Mouse (Mus musculus): ENCODE measurements around the gene Scly. TPM values are rescaled to one million over a fixed set of nuclear protein-coding genes. Genes with fewer than 3 reads are reported as not detected.
A peak's percentile ranks its signal among the peaks of the same experiment; 100 is the strongest.

The Scly gene
- polyA plus RNA-seq, 1 experiment from 2014 or later, result 17.9 TPM

DNA sequence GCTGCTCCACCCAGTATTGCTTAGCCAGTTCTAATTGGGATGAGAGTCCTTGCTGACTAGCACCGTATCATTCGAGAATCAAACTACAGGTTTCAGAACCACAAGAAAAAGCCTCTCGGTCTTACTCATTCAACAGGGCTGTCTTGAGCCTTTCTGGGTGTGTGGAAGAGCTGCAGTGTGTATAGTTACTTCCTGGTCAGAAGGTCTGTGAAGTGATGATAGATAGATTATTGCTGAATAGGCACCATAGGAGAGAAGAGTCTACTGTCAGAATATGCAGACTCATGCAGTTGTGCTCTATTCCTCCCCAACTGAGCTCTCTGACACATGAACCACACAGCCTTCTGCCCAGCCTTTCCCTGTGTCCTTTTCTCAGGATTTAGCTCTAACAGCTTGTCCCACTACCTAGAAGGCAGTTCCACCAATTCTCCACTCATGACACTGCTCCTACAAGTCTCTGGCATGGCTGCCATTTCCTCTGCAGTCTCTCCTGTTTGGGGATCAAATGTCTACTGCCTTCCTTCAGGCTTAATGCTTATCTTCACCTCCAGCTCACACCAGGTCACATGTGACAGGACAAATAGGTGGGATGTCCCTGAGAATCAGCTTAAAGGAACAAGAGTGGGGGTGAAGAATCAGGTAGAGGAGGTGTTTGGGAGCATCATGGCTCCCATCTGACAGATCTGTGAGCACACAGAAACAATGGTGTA is 19.6 kb upstream of the Scly start:
- Histone ChIP-seq H3K27me3 (ENCODE audit: insufficient read depth, poor library complexity, severe bottlenecking) (no peaks in the 10 kb centered on the region), H3K4me3 (no peak overlapping the region), H3K9me3 (no peaks in the 10 kb centered on the region), H3K4me1 (replicated peaks) (no peaks in the 10 kb centered on the region), H3K36me3 (peaks cover 80% of the 10 kb centered on the region), H3K27ac (no peak overlapping the region)
- 94% methylated on average over 3 of the region's 3 CpGs for WGBS
- DNase-seq (ENCODE audit: low spot score), result no peak

DNA sequence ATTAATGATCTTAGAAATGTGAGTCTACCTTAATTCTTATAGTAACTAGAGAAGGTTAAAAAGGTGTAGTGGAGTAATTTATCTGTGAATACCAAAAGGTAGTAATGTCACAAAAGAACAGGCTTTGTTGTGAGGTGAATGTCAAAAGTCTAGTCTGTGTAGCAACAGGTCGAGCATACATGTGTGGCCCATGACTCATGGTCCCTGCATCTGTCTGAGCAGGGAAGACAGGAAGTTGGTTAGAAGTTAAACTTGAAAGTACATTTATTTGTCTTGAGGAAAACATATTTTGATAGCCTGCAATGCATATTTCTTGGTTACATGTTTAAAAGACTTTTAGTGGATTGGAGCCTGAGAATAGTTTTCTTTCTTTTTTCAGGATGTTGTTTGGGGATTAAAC is 19.0 kb upstream of the Scly start:
- Histone ChIP-seq H3K36me3 (peaks cover 83% of the 10 kb centered on the region), H3K9me3 (no peaks in the 10 kb centered on the region), H3K4me1 (replicated peaks) (no peaks in the 10 kb centered on the region), H3K27ac (no peak overlapping the region), H3K27me3 (ENCODE audit: insufficient read depth, poor library complexity, severe bottlenecking) (no peaks in the 10 kb centered on the region), H3K4me3 (no peak overlapping the region)
- DNase-seq (ENCODE audit: low spot score), result no peak
- 93% methylated on average over 1 of the region's 1 CpGs for WGBS

DNA sequence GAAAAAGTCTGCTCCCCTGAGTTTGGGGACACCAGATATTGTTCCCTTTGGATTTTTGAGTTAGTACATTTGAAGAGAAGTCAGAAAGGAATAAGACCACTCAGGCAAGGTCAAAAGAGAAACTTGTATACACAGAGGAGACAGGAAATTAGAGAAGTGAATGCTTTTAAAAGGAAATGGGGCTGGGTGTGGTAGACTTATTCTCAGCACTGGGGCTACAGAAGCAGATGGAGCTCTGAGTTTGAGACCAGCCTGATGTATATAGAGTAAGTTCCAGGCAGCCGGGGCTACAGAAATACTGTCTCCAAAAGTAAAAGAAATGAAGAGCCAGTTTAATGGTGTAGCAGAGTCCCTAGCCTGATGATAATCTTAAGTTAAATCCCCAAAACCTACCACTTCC is 15.6 kb upstream of the Scly start:
- H3K27ac ChIP-seq, result no peak overlapping the region
- WGBS, result 98% methylated on average over 1 of the region's 1 CpGs
- H3K27me3 ChIP-seq (ENCODE audit: insufficient read depth, poor library complexity, severe bottlenecking), result no peaks in the 10 kb centered on the region
- DNase-seq (ENCODE audit: low spot score), result no peak
- no peaks in the 10 kb centered on the region for H3K4me1 ChIP-seq (replicated peaks)
- H3K36me3 ChIP-seq, result peaks cover 82% of the 10 kb centered on the region
- no peak overlapping the region for H3K4me3 ChIP-seq
- no peaks in the 10 kb centered on the region for H3K9me3 ChIP-seq

DNA sequence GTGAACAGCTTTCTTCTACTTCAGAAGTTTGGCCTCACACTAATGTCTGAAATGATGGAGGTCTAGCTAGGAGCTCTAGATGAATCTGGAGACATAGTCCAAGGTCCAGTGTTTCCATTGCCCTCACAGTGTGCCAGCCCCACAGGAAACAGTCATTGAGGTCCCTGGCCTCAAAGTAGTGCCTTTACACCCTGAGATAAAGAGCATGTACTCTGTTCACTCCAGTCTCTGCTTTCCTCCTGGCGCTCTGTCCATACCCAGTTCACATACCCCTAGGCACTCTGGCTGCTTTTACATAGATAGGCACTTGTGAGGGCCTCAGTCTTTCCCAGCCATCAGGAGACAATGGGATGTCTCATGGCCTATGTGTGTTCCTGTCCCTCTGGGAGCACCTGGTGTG is 8.8 kb upstream of the Scly start:
- H3K36me3 ChIP-seq, result peaks cover 67% of the 10 kb centered on the region
- H3K9me3 ChIP-seq, result no peaks in the 10 kb centered on the region
- no peaks in the 10 kb centered on the region for H3K27me3 ChIP-seq (ENCODE audit: insufficient read depth, poor library complexity, severe bottlenecking)
- H3K27ac ChIP-seq, result no peak overlapping the region
- no peak overlapping the region for H3K4me3 ChIP-seq
- 98% methylated on average over 1 of the region's 1 CpGs for WGBS
- H3K4me1 ChIP-seq (replicated peaks), result no peaks in the 10 kb centered on the region
- no peak for DNase-seq (ENCODE audit: low spot score)

DNA sequence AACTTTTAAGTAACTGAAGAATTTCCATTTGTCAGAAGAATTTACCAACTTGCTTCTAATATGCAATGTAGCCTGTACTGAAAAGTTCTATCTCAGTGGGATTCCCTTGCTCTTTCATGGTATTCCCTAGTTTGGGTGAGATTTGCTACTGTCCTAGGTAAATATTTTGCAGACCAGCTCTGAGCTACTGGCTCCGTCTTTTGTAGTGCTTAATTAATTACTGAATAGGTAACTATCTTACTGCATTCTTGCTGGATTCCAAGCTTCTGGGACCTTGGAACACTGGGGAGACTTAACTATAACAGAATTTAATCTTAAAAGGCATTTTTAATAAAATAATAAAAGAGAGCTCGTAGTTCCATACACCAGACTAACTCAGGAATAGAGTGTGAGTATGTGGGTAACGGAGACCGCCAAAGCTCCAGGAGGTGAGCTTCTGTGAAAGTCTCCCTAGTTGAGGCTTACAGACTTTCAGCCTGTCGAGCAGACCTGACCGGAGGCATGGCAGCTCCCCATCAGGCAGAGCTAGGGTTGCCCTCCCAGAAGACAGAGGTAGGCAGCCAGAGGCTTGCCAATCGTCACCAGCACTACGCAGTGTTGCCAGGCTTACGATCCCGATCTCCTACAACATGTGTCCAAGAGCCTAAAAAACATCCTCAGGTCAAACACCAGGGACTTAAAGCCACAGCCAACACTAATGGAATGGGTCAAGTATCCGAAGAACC is 5.9 kb upstream of the Scly start:
- no peaks in the 10 kb centered on the region for H3K4me1 ChIP-seq (replicated peaks)
- 95% methylated on average over 11 of the region's 11 CpGs for WGBS
- peaks cover 51% of the 10 kb centered on the region for H3K36me3 ChIP-seq
- no peaks in the 10 kb centered on the region for H3K27me3 ChIP-seq (ENCODE audit: insufficient read depth, poor library complexity, severe bottlenecking)
- H3K9me3 ChIP-seq, result no peaks in the 10 kb centered on the region
- DNase-seq (ENCODE audit: low spot score), result no peak
- H3K27ac ChIP-seq, result no peak overlapping the region
- no peak overlapping the region for H3K4me3 ChIP-seq

DNA sequence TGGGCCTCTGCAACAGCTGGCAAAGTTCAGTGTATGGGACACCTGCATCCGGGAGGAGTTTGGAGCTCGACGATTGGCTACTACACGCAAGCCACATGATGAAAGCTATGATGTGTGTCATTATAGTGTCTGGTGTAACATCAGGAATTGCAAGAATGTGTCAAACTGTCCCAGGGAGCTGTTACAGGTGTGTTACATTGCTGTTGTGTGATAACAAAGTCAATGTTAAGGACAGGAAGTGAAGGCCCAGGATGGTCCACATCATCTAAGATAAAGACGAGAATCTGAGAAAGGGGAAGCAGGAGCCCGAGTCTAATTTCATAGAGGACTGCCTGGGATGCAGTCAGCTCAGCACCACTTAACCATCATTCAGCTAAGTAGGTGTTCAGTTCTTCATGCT is 2.6 kb upstream of the Scly start:
- WGBS, result 93% methylated on average over 6 of the region's 6 CpGs
- Histone ChIP-seq H3K9me3 (no peaks in the 10 kb centered on the region), H3K27me3 (ENCODE audit: insufficient read depth, poor library complexity, severe bottlenecking) (no peaks in the 10 kb centered on the region), H3K4me3 (no peak overlapping the region), H3K27ac (no peak overlapping the region), H3K4me1 (replicated peaks) (peaks cover 17% of the 10 kb centered on the region), H3K36me3 (peaks cover 24% of the 10 kb centered on the region)
- no peak for DNase-seq (ENCODE audit: low spot score)

DNA sequence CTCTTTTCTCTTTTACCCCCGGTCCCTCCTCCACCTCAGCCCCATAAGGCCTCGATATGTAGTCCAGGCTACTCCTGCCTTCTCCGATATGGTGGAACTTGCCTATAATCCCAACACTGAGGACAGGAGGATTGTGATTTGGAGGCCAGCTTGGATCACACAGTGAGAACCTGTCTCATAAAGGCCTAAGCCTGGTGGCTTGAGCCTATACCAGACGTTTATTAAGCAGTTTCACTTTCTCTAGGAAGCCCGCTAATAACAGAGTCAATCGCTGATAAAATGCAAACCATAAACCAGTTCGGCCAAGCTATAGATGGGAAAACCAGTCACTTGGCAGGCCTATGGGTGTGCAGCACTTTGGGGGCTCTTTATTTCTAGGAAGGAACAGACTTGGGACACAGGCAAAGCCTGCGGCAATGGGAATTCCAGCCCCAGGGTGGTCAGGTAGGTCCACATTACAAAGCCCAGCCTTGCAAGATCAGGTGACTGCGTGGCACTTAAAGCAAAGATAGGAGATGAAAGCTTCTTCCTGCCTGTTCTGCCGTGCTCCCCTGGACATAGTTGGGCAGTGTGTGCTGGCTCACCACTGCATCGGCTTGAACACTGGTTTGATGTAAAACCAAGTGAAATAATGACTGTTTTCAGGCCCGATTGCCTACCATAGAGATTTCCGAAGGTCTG is 1.0 kb downstream of the Scly start:
- peaks cover 30% of the 10 kb centered on the region for H3K36me3 ChIP-seq
- WGBS, result 81% methylated on average over 13 of the region's 13 CpGs
- H3K4me3 ChIP-seq, result peak overlapping the region; percentile 76
- no peaks in the 10 kb centered on the region for H3K27me3 ChIP-seq (ENCODE audit: insufficient read depth, poor library complexity, severe bottlenecking)
- no peak for DNase-seq (ENCODE audit: low spot score)
- H3K27ac ChIP-seq, result peak overlapping the region; percentile 87; the same call in 1 of the 2 replicates
- no peaks in the 10 kb centered on the region for H3K9me3 ChIP-seq
- peaks cover 17% of the 10 kb centered on the region for H3K4me1 ChIP-seq (replicated peaks)

DNA sequence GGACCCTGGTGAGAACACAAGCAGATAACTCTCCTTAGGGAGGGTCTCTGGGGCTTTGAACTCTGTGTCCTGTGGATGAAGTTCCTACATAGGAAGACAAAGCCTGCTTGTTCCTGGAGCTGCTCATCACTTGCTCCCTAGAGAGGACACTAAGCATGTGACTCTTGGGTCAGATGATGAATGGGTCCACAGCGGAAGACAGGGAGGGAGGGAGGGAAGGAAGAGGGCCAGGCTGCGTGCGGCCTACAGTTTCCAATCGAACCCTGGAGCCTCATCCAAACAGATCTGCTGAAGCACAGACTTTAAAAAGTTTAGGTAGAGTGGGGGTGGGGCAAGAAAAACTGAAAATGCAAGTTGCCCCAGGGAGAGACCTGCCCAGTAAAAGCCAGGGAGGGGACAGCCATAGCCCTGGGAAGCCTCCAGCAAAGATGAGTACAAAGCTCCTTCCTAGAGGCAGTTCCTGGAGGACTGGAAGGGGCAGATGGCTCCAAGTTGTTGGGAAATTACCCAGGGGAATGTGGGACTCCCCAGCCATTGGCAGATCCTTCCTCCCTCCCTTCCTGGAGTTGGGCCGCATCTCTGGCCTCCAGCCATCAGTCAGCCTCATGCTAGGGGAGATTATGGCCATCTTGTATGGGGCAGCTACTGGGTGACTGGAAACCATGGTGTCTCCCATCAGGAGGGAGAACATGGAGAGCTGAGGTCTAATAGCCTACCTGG is 1.7 kb downstream of the Scly start:
- Histone ChIP-seq H3K27ac (no peak overlapping the region), H3K27me3 (ENCODE audit: insufficient read depth, poor library complexity, severe bottlenecking) (no peaks in the 10 kb centered on the region), H3K36me3 (peaks cover 33% of the 10 kb centered on the region), H3K4me1 (replicated peaks) (peaks cover 17% of the 10 kb centered on the region), H3K9me3 (no peaks in the 10 kb centered on the region), H3K4me3 (no peak overlapping the region)
- WGBS, result 67% methylated on average over 5 of the region's 5 CpGs
- no peak for DNase-seq (ENCODE audit: low spot score)

DNA sequence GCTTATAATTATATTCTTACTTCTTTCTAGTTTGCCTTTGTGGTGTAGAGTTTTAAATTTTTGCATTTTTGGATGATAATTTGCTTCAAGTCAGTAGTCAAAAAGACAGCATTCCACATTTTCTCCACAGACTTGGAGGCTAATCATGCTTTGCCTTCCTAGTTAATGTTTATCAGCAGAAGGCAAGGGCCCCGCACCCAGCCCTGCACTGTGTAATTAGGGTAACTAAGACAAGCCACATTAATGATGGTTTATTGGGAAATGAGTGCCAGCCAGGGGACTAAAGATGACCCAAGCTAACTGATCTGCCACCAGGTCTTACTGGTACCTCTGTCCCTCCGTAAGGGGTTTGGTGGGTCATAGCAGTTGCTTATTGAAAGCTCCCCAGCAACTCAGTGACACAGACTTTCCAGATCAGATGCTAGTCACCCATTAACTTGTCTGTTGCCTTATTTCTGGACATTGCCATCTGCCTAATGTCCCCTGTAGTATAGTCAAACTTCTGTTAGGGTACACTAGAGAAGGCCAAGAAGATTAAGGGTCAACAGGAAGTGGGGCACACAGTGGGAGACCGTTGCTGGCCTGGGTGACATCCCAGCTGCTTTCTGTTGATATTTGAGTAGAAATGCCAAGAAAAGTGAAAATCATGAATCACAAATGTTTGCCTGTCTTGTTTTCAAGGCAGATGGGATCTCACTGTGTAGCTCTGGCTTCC is 3.2 kb downstream of the Scly start:
- Histone ChIP-seq H3K9me3 (no peaks in the 10 kb centered on the region), H3K4me3 (no peak overlapping the region), H3K36me3 (peaks cover 37% of the 10 kb centered on the region), H3K27ac (no peak overlapping the region), H3K4me1 (replicated peaks) (peaks cover 17% of the 10 kb centered on the region), H3K27me3 (ENCODE audit: insufficient read depth, poor library complexity, severe bottlenecking) (no peaks in the 10 kb centered on the region)
- 81% methylated on average over 3 of the region's 3 CpGs for WGBS
- no peak for DNase-seq (ENCODE audit: low spot score)

DNA sequence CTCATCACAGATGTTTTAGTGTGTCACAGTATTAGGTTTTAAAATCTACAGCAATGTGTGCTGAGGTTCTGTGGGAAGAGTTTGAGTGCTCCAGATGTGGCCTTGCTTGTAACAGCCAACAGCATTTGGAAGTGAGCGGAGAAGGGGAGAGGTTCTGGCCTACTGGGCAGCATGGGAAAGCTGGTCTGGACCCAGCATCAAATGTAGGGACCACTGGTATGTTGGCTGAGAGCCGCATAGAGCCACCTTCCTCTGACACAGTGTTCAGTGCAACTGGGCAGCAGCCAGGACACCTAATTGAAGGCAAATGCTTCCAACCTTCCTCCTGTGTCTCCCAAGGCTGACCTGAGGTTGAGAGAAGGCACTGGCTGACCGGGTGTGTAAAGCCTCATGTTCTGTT is 3.9 kb downstream of the Scly start:
- H3K27me3 ChIP-seq (ENCODE audit: insufficient read depth, poor library complexity, severe bottlenecking), result no peaks in the 10 kb centered on the region
- WGBS, result 90% methylated on average over 3 of the region's 3 CpGs
- no peak for DNase-seq (ENCODE audit: low spot score)

DNA sequence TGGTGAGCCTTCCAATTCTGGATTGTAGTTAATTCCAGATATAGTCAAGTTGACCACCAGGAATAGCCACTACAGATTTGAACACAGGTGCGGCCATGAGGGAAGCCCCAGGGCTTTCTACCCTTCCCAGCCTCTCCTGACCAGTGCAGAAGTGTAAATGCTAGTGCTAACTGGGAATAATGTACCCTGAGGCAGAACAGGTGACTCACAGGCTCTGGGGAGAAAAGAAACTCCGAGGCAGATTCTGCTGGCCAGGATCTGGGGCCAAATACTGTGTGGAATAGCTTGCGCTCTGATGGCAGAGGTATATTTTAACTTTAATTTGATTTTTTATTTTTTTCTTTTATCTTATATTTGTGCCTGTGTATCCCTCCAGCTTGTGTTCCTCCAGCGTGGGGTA is 6.5 kb downstream of the Scly start:
- no peaks in the 10 kb centered on the region for H3K27me3 ChIP-seq (ENCODE audit: insufficient read depth, poor library complexity, severe bottlenecking)
- peaks cover 7% of the 10 kb centered on the region for H3K4me1 ChIP-seq (replicated peaks)
- H3K36me3 ChIP-seq, result peaks cover 66% of the 10 kb centered on the region
- no peak overlapping the region for H3K4me3 ChIP-seq
- no peak for DNase-seq (ENCODE audit: low spot score)
- 92% methylated on average over 4 of the region's 4 CpGs for WGBS
- no peaks in the 10 kb centered on the region for H3K9me3 ChIP-seq
- no peak overlapping the region for H3K27ac ChIP-seq

More for the DNA sequence above, 3.9 kb downstream of the Scly start:
- Histone ChIP-seq H3K4me3 (no peak overlapping the region), H3K9me3 (no peaks in the 10 kb centered on the region), H3K4me1 (replicated peaks) (peaks cover 17% of the 10 kb centered on the region), H3K27ac (no peak overlapping the region), H3K36me3 (peaks cover 42% of the 10 kb centered on the region)

DNA sequence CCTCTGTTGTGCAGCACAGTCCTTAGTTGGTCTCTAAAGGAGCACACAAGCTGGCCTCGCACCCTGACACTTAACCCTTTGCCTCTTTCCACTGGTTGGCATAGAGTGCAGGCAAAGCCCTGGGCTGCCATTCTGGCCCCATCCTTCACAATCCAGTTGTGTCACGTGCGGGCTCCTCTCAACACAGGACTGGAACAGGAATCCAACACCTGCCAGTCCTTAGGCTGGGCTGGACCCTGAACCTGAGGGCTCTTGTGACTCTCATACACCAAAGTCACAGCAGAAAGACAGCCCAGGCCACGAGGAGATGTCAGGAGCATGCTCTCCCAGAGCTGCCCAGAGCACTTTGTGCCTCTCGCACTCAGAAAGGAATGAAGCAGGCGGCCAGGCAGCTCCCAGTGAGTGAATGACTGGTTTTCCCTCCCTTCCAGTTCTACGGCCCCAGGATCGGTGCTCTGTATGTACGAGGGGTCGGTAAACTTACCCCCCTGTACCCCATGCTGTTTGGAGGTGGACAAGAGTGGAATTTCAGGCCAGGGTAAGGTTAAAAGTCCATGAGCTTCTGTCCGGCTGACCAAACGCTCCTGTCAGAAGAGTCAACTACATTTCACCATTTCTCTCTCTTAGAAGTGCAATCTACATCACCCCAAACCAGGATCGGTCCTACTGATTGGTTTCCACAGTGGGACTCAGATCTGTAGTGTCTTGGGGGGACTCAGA is 11.4 kb downstream of the Scly start:
- Histone ChIP-seq H3K36me3 (peaks cover 77% of the 10 kb centered on the region), H3K27ac (no peak overlapping the region), H3K27me3 (ENCODE audit: insufficient read depth, poor library complexity, severe bottlenecking) (no peaks in the 10 kb centered on the region), H3K4me1 (replicated peaks) (peaks cover 12% of the 10 kb centered on the region; the same call in 1 of the 2 replicates), H3K9me3 (no peaks in the 10 kb centered on the region), H3K4me3 (no peak overlapping the region)
- DNase-seq (ENCODE audit: low spot score), result no peak
- 91% methylated on average over 13 of the region's 13 CpGs for WGBS

Data from hindbrain, embryonic 10.5 days (tissue).